ENCODE assay signal across 17 mouse cellular contexts in the genomic region with DNA sequence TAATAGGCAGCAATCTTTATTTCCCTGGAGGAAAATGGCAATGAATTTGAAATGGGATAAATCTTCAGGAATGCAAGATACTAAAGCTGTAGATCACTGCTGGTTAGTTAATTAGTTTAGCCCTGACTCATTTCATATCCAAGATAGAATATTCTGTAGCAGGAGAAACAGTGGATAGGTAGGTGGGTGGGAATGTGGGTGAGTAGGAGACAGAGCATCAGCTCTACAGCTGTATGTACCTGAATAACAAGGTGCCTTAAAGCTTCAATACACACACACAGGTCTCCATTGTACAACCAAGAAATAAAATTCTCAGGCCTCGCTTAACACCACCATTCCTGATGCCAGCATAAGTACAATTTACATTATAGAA.
DNase-seq lines count a peak whose midpoint lies in the region; ATAC-seq and TF ChIP-seq lines count a peak whose summit lies in the region.
"Had no signal": no experiment of that assay in that cellular context is flagged by ENCODE, and none has a peak within 500 bp of the region (broad histone marks: within the 10 kb centered on the region; RNA-seq: fewer than 3 reads in every experiment).

No protein-coding gene starts in this region.

- no peaks in the 10 kb centered on the region for H3K27me3 ChIP-seq in forebrain, embryonic 14.5 days (replicated peaks; ENCODE audit: control insufficient read depth, insufficient read depth, low read length)
- 0 out of 2 replicates have a peak, but pooled peaks cover 3% of the 10 kb centered on the region for H3K27me3 ChIP-seq in forebrain, embryonic 16.5 days (replicated peaks; ENCODE audit: control insufficient read depth, insufficient read depth, low read length)
- H3K27me3 ChIP-seq in midbrain, embryonic 11.5 days (ENCODE audit: control insufficient read depth, insufficient read depth, low read length): no peaks in the 10 kb centered on the region
- no peaks in the 10 kb centered on the region for H3K27me3 ChIP-seq in midbrain, embryonic 10.5 days (ENCODE audit: low read depth, poor library complexity, severe bottlenecking)
- H3K27me3 ChIP-seq in hindbrain, postnatal 0 days (ENCODE audit: insufficient read depth, low read length): no peaks in the 10 kb centered on the region
- no peaks in the 10 kb centered on the region for H3K27me3 ChIP-seq in neural tube, embryonic 14.5 days (ENCODE audit: control insufficient read depth, insufficient read depth, low read length)
- H3K27me3 ChIP-seq: heart, embryonic 13.5 days had no signal

- H3K36me3 ChIP-seq in forebrain, embryonic 14.5 days (ENCODE audit: control insufficient read depth, insufficient read depth, low read length): no peaks in the 10 kb centered on the region
- H3K36me3 ChIP-seq in forebrain, embryonic 16.5 days (ENCODE audit: control insufficient read depth, insufficient read depth): no peaks in the 10 kb centered on the region
- H3K36me3 ChIP-seq in midbrain, embryonic 11.5 days (ENCODE audit: control insufficient read depth, insufficient read depth, low read length): no peaks in the 10 kb centered on the region
- no peaks in the 10 kb centered on the region for H3K36me3 ChIP-seq in midbrain, embryonic 10.5 days
- H3K36me3 ChIP-seq in hindbrain, postnatal 0 days (ENCODE audit: insufficient read depth, low read length): no peaks in the 10 kb centered on the region
- H3K36me3 ChIP-seq in neural tube, embryonic 14.5 days (ENCODE audit: control insufficient read depth, insufficient read depth, low read length): no peaks in the 10 kb centered on the region
- H3K36me3 ChIP-seq: G1E; heart, embryonic 13.5 days had no signal

- no peak overlapping the region for H3K9ac ChIP-seq in forebrain, embryonic 14.5 days (ENCODE audit: low read length)
- no peak overlapping the region for H3K9ac ChIP-seq in forebrain, embryonic 16.5 days (replicated peaks; ENCODE audit: low read depth, low read length)
- H3K9ac ChIP-seq in midbrain, embryonic 11.5 days (ENCODE audit: low read length): no peak overlapping the region
- no peak overlapping the region for H3K9ac ChIP-seq in hindbrain, postnatal 0 days (replicated peaks; ENCODE audit: low read length)
- no peak overlapping the region for H3K9ac ChIP-seq in neural tube, embryonic 14.5 days (replicated peaks; ENCODE audit: low read depth, low read length)
- H3K9ac ChIP-seq: heart, embryonic 13.5 days; liver, embryonic 14.5 days had no signal

- H3K4me2 ChIP-seq in forebrain, embryonic 14.5 days (ENCODE audit: low read length): no peak overlapping the region
- H3K4me2 ChIP-seq in forebrain, embryonic 16.5 days (ENCODE audit: low read length): no peak overlapping the region
- H3K4me2 ChIP-seq in midbrain, embryonic 11.5 days: no peak overlapping the region
- H3K4me2 ChIP-seq in hindbrain, postnatal 0 days (ENCODE audit: low read depth, low read length): no peak overlapping the region
- no peak overlapping the region for H3K4me2 ChIP-seq in neural tube, embryonic 14.5 days (ENCODE audit: low read depth, low read length)
- H3K4me2 ChIP-seq: heart, embryonic 13.5 days had no signal

- 89% methylated on average over 1 of the region's 1 CpGs for WGBS in forebrain, embryonic 14.5 days
- 66% methylated on average over 1 of the region's 1 CpGs for WGBS in forebrain, embryonic 16.5 days
- 92% methylated on average over 1 of the region's 1 CpGs for WGBS in midbrain, embryonic 11.5 days
- 95% methylated on average over 1 of the region's 1 CpGs for WGBS in midbrain, embryonic 10.5 days
- WGBS in hindbrain, postnatal 0 days: 90% methylated on average over 1 of the region's 1 CpGs
- 42% methylated on average over 1 of the region's 1 CpGs for WGBS in neural tube, embryonic 14.5 days

- H3K27ac ChIP-seq in forebrain, embryonic 14.5 days (ENCODE audit: low read depth, low read length): no peak overlapping the region
- H3K27ac ChIP-seq in forebrain, embryonic 16.5 days (ENCODE audit: low read length): no peak overlapping the region
- H3K27ac ChIP-seq in midbrain, embryonic 11.5 days (ENCODE audit: low read depth, low read length): no peak overlapping the region
- H3K27ac ChIP-seq in midbrain, embryonic 10.5 days (replicated peaks): no peak overlapping the region
- H3K27ac ChIP-seq in hindbrain, postnatal 0 days: 0 out of 2 replicates have a peak overlapping the region, but pooled peaks have one; percentile 20
- H3K27ac ChIP-seq in neural tube, embryonic 14.5 days (ENCODE audit: low read depth, low read length): 0 out of 2 replicates have a peak overlapping the region, but pooled peaks have one; percentile 16
- H3K27ac ChIP-seq: heart, embryonic 13.5 days; liver, embryonic 14.5 days had no signal

- peak; percentile 24; the same call in 1 of the 2 replicates for ATAC-seq in forebrain, embryonic 14.5 days
- no peak for ATAC-seq in forebrain, embryonic 16.5 days
- peak; percentile 46; the same call in 1 of the 2 replicates for ATAC-seq in midbrain, embryonic 11.5 days (ENCODE audit: low FRiP score)
- ATAC-seq in hindbrain, postnatal 0 days: peak; percentile 55; the same call in 1 of the 2 replicates
- ATAC-seq in neural tube, embryonic 14.5 days (ENCODE audit: low read depth): no peak; the same call in 1 of the 2 replicates
- ATAC-seq: activated CD4-positive, CD25-positive, alpha-beta regulatory T cell, adult 4 months had no signal

- H3K4me3 ChIP-seq in forebrain, embryonic 14.5 days (ENCODE audit: low read depth, low read length): no peak overlapping the region
- H3K4me3 ChIP-seq in forebrain, embryonic 16.5 days (replicated peaks; ENCODE audit: low read length): no peak overlapping the region
- H3K4me3 ChIP-seq in midbrain, embryonic 11.5 days (ENCODE audit: low read depth, low read length): no peak overlapping the region
- no peak overlapping the region for H3K4me3 ChIP-seq in midbrain, embryonic 10.5 days
- H3K4me3 ChIP-seq in hindbrain, postnatal 0 days (ENCODE audit: low read length): no peak overlapping the region
- H3K4me3 ChIP-seq in neural tube, embryonic 14.5 days (ENCODE audit: low read depth, low read length): no peak overlapping the region
- H3K4me3 ChIP-seq: heart, embryonic 13.5 days had no signal

- peak; percentile 5 for DNase-seq in forebrain, embryonic 14.5 days (ENCODE audit: low spot score)
- no peak for DNase-seq in midbrain, embryonic 11.5 days (ENCODE audit: low spot score, missing footprints)
- no peak for DNase-seq in midbrain, embryonic 10.5 days (ENCODE audit: low spot score)
- no peak for DNase-seq in hindbrain, postnatal 0 days (ENCODE audit: low spot score)
- no peak for DNase-seq in gastrocnemius, postnatal 14 days
- DNase-seq in spleen, postnatal 14 days (ENCODE audit: low spot score in 2 of 2): no peak
- DNase-seq: adrenal gland, postnatal 10 days; gastrocnemius, postnatal 10 days; heart, adult 18-20 months; kidney, adult 8-10 months; layer of hippocampus, adult 9-11 months had no signal

- intact Hi-C loops in gastrocnemius, postnatal 14 days (cut with DNase I; ENCODE audit: low total_unique reads): no loop called here

- H3K4me1 ChIP-seq in forebrain, embryonic 14.5 days (ENCODE audit: control insufficient read depth, insufficient read depth, low read length): peaks cover 5% of the 10 kb centered on the region; the same call in 1 of the 2 replicates
- H3K4me1 ChIP-seq in forebrain, embryonic 16.5 days (replicated peaks; ENCODE audit: control insufficient read depth, insufficient read depth, low read length): peaks cover 16% of the 10 kb centered on the region
- no peaks in the 10 kb centered on the region for H3K4me1 ChIP-seq in midbrain, embryonic 11.5 days (ENCODE audit: control insufficient read depth, insufficient read depth, low read length)
- H3K4me1 ChIP-seq in midbrain, embryonic 10.5 days: no peaks in the 10 kb centered on the region
- 0 out of 2 replicates have a peak, but pooled peaks cover 4% of the 10 kb centered on the region for H3K4me1 ChIP-seq in hindbrain, postnatal 0 days (ENCODE audit: insufficient read depth, low read length)
- peaks cover 15% of the 10 kb centered on the region; the same call in 1 of the 2 replicates for H3K4me1 ChIP-seq in neural tube, embryonic 14.5 days (ENCODE audit: control insufficient read depth, insufficient read depth, low read length)
- H3K4me1 ChIP-seq: heart, embryonic 13.5 days had no signal

- TF ChIP-seq CTCF in hindbrain, postnatal 0 days (IDR thresholded peaks at IDR 0.05; ENCODE audit: low read depth): no peak

- no peaks in the 10 kb centered on the region for H3K9me3 ChIP-seq in forebrain, embryonic 14.5 days (replicated peaks; ENCODE audit: control insufficient read depth, low read length)
- no peaks in the 10 kb centered on the region for H3K9me3 ChIP-seq in forebrain, embryonic 16.5 days (ENCODE audit: control insufficient read depth, low read length)
- H3K9me3 ChIP-seq in midbrain, embryonic 11.5 days (ENCODE audit: control insufficient read depth, low read length): no peaks in the 10 kb centered on the region
- no peaks in the 10 kb centered on the region for H3K9me3 ChIP-seq in midbrain, embryonic 10.5 days (replicated peaks)
- no peaks in the 10 kb centered on the region for H3K9me3 ChIP-seq in hindbrain, postnatal 0 days (ENCODE audit: low read length)
- no peaks in the 10 kb centered on the region for H3K9me3 ChIP-seq in neural tube, embryonic 14.5 days (ENCODE audit: control insufficient read depth, low read length)
- H3K9me3 ChIP-seq: heart, embryonic 13.5 days had no signal

Comparison
In these comparisons a context has a peak if more than half of its experiments do, and no peak if none do; other contexts are left out.
1. ATAC-seq: peak in forebrain, embryonic 14.5 days (single experiment), midbrain, embryonic 11.5 days (single experiment) and hindbrain, postnatal 0 days (single experiment); none in forebrain, embryonic 16.5 days (single experiment) and neural tube, embryonic 14.5 days (single experiment).
2. H3K27ac ChIP-seq: peak in hindbrain, postnatal 0 days (single experiment) and neural tube, embryonic 14.5 days (single experiment); none in forebrain, embryonic 14.5 days (single experiment), forebrain, embryonic 16.5 days (single experiment), midbrain, embryonic 11.5 days (single experiment) and midbrain, embryonic 10.5 days (single experiment).